Mouse (Mus musculus): ENCODE measurements at regions not wholly inside any gene's neighbourhood (a gene's known extent, or its start where the extent isn't known, plus 50 kb on each side); places are given as distances from the start of the nearest gene placed in this dataset.
A peak's percentile ranks its signal among the peaks of the same experiment; 100 is the strongest.

- 87% methylated on average over 4 of the region's 4 CpGs for WGBS
- no peaks in the 10 kb centered on the region for H3K9me3 ChIP-seq
- no peak for ATAC-seq (ENCODE audit: low read depth)
- no peaks in the 10 kb centered on the region for H3K27me3 ChIP-seq
- H3K4me1 ChIP-seq (replicated peaks): no peaks in the 10 kb centered on the region
- H3K4me2 ChIP-seq: no peak overlapping the region
- no peak overlapping the region for H3K4me3 ChIP-seq
- H3K36me3 ChIP-seq: no peaks in the 10 kb centered on the region
- H3K9ac ChIP-seq: no peak overlapping the region
- no peak overlapping the region for H3K27ac ChIP-seq (replicated peaks)
Observed at GRCm38 (mm10) chr7:94666392-94667155, 1504.5 kb upstream of the Tenm4 start.

- no peaks in the 10 kb centered on the region for H3K27me3 ChIP-seq
- WGBS: 41% methylated on average over 1 of the region's 1 CpGs
- no peaks in the 10 kb centered on the region for H3K9me3 ChIP-seq
- ATAC-seq (ENCODE audit: low read depth): no peak
- H3K4me2 ChIP-seq: no peak overlapping the region
- H3K4me3 ChIP-seq: no peak overlapping the region
- no peak overlapping the region for H3K9ac ChIP-seq
- H3K36me3 ChIP-seq: no peaks in the 10 kb centered on the region
- H3K27ac ChIP-seq (replicated peaks): no peak overlapping the region
- no peaks in the 10 kb centered on the region for H3K4me1 ChIP-seq (replicated peaks)
Observed at GRCm38 (mm10) chr7:94668296-94668695, 1502.8 kb upstream of the Tenm4 start.

GRCm38 (mm10) chr7:94668836-94669396, 1502.1 kb upstream of the Tenm4 start:
- Histone ChIP-seq H3K4me3 (no peak overlapping the region), H3K4me2 (no peak overlapping the region), H3K9me3 (no peaks in the 10 kb centered on the region), H3K27ac (replicated peaks) (no peak overlapping the region), H3K36me3 (no peaks in the 10 kb centered on the region), H3K27me3 (no peaks in the 10 kb centered on the region), H3K9ac (no peak overlapping the region), H3K4me1 (replicated peaks) (no peaks in the 10 kb centered on the region)
- no peak for ATAC-seq (ENCODE audit: low read depth)
- WGBS: 74% methylated on average over 2 of the region's 2 CpGs

GRCm38 (mm10) chr7:94687887-94688286, 1483.2 kb upstream of the Tenm4 start:
- no peak overlapping the region for H3K4me2 ChIP-seq
- no peaks in the 10 kb centered on the region for H3K27me3 ChIP-seq
- H3K9me3 ChIP-seq: no peaks in the 10 kb centered on the region
- no peaks in the 10 kb centered on the region for H3K36me3 ChIP-seq
- H3K4me1 ChIP-seq (replicated peaks): no peaks in the 10 kb centered on the region
- ATAC-seq (ENCODE audit: low read depth): no peak
- H3K9ac ChIP-seq: no peak overlapping the region
- WGBS: 44% methylated on average over 2 of the region's 2 CpGs
- no peak overlapping the region for H3K4me3 ChIP-seq
- H3K27ac ChIP-seq (replicated peaks): no peak overlapping the region; the same call in 1 of the 2 replicates

GRCm38 (mm10) chr7:94697214-94697613, 1473.8 kb upstream of the Tenm4 start:
- no peak overlapping the region for H3K4me2 ChIP-seq
- no peak overlapping the region for H3K9ac ChIP-seq
- 0 out of 2 replicates have a peak, but pooled peaks cover 3% of the 10 kb centered on the region for H3K4me1 ChIP-seq (replicated peaks)
- no peaks in the 10 kb centered on the region for H3K9me3 ChIP-seq
- H3K4me3 ChIP-seq: no peak overlapping the region
- no peaks in the 10 kb centered on the region for H3K27me3 ChIP-seq
- H3K36me3 ChIP-seq: no peaks in the 10 kb centered on the region
- 71% methylated on average over 4 of the region's 4 CpGs for WGBS
- H3K27ac ChIP-seq (replicated peaks): no peak overlapping the region
- peak; percentile 59 for ATAC-seq (ENCODE audit: low read depth)

GRCm38 (mm10) chr7:94706457-94706856, 1464.6 kb upstream of the Tenm4 start:
- no peak for ATAC-seq (ENCODE audit: low read depth)

GRCm38 (mm10) chr7:94733433-94733832, 1437.6 kb upstream of the Tenm4 start:
- H3K36me3 ChIP-seq: no peaks in the 10 kb centered on the region
- no peak overlapping the region for H3K4me3 ChIP-seq
- no peak overlapping the region for H3K4me2 ChIP-seq
- H3K9ac ChIP-seq: no peak overlapping the region
- no peak overlapping the region for H3K27ac ChIP-seq (replicated peaks)
- WGBS: 76% methylated on average over 1 of the region's 1 CpGs
- no peaks in the 10 kb centered on the region for H3K9me3 ChIP-seq
- H3K4me1 ChIP-seq (replicated peaks): no peaks in the 10 kb centered on the region
- no peaks in the 10 kb centered on the region for H3K27me3 ChIP-seq
- ATAC-seq (ENCODE audit: low read depth): no peak

More at GRCm38 (mm10) chr7:94706457-94706856, 1464.6 kb upstream of the Tenm4 start:
- Histone ChIP-seq H3K4me2 (no peak overlapping the region), H3K27ac (replicated peaks) (no peak overlapping the region), H3K36me3 (no peaks in the 10 kb centered on the region), H3K4me1 (replicated peaks) (no peaks in the 10 kb centered on the region), H3K9me3 (no peaks in the 10 kb centered on the region), H3K9ac (no peak overlapping the region), H3K4me3 (no peak overlapping the region), H3K27me3 (no peaks in the 10 kb centered on the region)

GRCm38 (mm10) chr7:94734741-94735140, 1436.3 kb upstream of the Tenm4 start:
- no peak overlapping the region for H3K9ac ChIP-seq
- H3K9me3 ChIP-seq: no peaks in the 10 kb centered on the region
- H3K27ac ChIP-seq (replicated peaks): no peak overlapping the region
- ATAC-seq (ENCODE audit: low read depth): no peak
- no peaks in the 10 kb centered on the region for H3K4me1 ChIP-seq (replicated peaks)
- WGBS: 58% methylated on average over 4 of the region's 4 CpGs
- no peaks in the 10 kb centered on the region for H3K36me3 ChIP-seq
- no peak overlapping the region for H3K4me2 ChIP-seq
- H3K27me3 ChIP-seq: no peaks in the 10 kb centered on the region
- no peak overlapping the region for H3K4me3 ChIP-seq
